Mouse (Mus musculus) kidney, adult 2 months (tissue): ENCODE results near the gene Nfia. TPM values are rescaled to one million over a fixed set of nuclear protein-coding genes. Genes with fewer than 3 reads are reported as not detected.

Experiments
- DNase-seq: peaks from one replicate; pipeline ENCODE4 v3.0.0; 2021
- H3K27ac ChIP-seq: fragments of 200-500 bp; 2 replicates; pipeline ENCODE4 v1.5.1; 2012; ENCODE audit warnings: low read depth, low read length, control low read depth, inconsistent platforms; ENCODE audit not compliant: insufficient read depth
- H3K27me3 ChIP-seq: fragments of 200-500 bp; replicated peaks from 2 replicates; pipeline ENCODE4 v1.6.1; 2012; ENCODE audit warnings: mild to moderate bottlenecking, moderate library complexity, low read length, inconsistent platforms; ENCODE audit not compliant: control insufficient read depth, insufficient read depth
- H3K36me3 ChIP-seq: fragments of 200-500 bp; 2 replicates; pipeline ENCODE4 v1.6.1; 2012; ENCODE audit warnings: mild to moderate bottlenecking, moderate library complexity, low read length, inconsistent platforms; ENCODE audit not compliant: control insufficient read depth, insufficient read depth
- H3K4me1 ChIP-seq: fragments of 200-500 bp; 2 replicates; pipeline ENCODE4 v1.6.1; 2011; ENCODE audit warnings: low read length; ENCODE audit not compliant: control insufficient read depth, insufficient read depth
- H3K4me3 ChIP-seq: fragments of 200-500 bp; 2 replicates; pipeline ENCODE4 v1.5.1; 2011; ENCODE audit warnings: mild to moderate bottlenecking, low read depth, low read length, control low read depth; ENCODE audit not compliant: insufficient read depth
- CTCF ChIP-seq: fragments of 200-500 bp; conservative IDR thresholded peaks from 2 replicates; pipeline ENCODE4 v1.5.1; 2011; ENCODE audit warnings: low read depth, mild to moderate bottlenecking, control low read depth, low read length, moderate library complexity, mixed read lengths; ENCODE audit not compliant: insufficient read depth, insufficient read length
- POLR2A ChIP-seq: fragments of 200-500 bp; IDR thresholded peaks from one replicate; pipeline ENCODE4 v1.6.1; 2011; ENCODE audit warnings: low read depth, low read length, control low read depth
- WGBS: fragments of 180-500 bp; shearing (Covaris S2); methylation state at CpG from one replicate; pipeline ENCODE4 v1.1.7; 2018; 5-methylcytosine and 5-hydroxymethylcytosine counted together
- polyA plus RNA-seq: library from polyadenylated mRNA; depleted of rRNA; stranded (reverse); fragments of >200 nt; gene quantifications from 2 replicates; pipeline ENCODE4 v1.2.3, GENCODE M21; 2012

Nfia gene
- polyA plus RNA-seq, 1 experiment: 46.5 TPM

DNA sequence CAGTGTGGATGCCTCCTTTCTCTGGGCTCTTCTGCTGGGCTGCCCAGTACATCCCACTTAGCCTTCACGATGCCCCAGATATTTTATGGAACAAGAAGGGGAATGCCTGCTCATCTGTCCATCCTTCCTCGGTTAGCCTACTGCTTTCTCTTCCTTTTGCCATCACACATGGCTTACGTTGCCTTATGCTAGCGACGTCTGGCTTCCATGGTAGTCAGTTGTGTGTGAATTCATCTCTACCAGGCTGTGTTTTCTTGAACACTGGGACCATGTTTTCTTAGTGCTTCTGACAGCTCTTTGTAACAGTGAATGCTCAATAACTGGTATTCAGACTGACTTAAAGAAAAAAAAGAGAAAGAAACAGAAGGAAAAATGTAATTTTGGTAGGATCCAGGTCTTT lies 113.7 kb downstream of the Nfia start:
- Histone ChIP-seq H3K27me3 (no peaks in the 10 kb centered on the region), H3K4me1 (peaks cover 2% of the 10 kb centered on the region; the same call in 1 of the 2 replicates), H3K27ac (no peak overlapping the region), H3K36me3 (no peaks in the 10 kb centered on the region; the same call in 1 of the 2 replicates), H3K4me3 (no peak overlapping the region)
- no peak for DNase-seq
- 94% methylated on average over 5 of the region's 5 CpGs for WGBS
- TF ChIP-seq POLR2A (no peak), CTCF (no peak)

DNA sequence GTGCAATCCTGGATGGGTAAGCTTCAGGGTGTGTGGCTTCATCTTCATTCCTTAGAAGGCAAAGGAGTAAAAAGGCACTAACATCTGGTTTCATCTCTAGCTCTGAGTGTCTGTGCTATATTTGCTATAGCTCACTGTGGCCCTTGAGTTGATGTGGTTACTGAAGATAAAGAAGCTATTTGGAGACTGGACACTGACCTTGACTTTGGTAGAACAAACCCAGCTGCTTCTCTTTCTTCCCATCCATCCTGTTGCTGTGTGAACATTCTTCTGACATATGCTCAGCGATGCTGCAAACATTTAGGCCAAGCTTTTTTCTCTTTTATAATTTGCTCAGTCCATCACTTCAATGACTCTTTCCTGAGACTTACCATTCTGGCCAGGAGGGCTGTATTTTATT lies 114.7 kb downstream of the Nfia start:
- 89% methylated on average over 1 of the region's 1 CpGs for WGBS
- Histone ChIP-seq H3K4me3 (no peak overlapping the region), H3K4me1 (peaks cover 4% of the 10 kb centered on the region; the same call in 1 of the 2 replicates), H3K27me3 (no peaks in the 10 kb centered on the region), H3K36me3 (no peaks in the 10 kb centered on the region; the same call in 1 of the 2 replicates), H3K27ac (no peak overlapping the region)
- DNase-seq: no peak
- TF ChIP-seq POLR2A (no peak), CTCF (no peak)

DNA sequence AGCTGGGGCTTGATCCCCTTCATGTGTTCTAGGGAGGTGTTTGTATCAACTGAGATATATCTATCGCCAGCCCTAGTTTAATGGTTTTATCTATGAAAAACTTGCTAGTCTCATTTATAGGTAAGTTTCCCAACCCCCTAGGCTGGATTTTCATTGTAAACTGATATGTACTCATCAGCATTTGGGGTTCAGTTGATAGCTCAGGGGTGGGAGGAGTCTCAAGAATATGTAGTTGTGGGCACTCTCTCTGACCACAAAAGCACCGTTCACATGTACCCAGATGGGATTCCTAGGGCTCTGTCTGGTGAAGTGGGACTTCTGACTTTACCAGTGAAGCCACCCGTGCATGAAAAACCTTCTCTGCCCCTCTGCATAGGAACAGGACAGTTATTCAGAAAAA lies 118.5 kb downstream of the Nfia start:
- Histone ChIP-seq H3K27ac (no peak overlapping the region), H3K4me3 (no peak overlapping the region), H3K27me3 (no peaks in the 10 kb centered on the region), H3K4me1 (peaks cover 8% of the 10 kb centered on the region; the same call in 1 of the 2 replicates), H3K36me3 (no peaks in the 10 kb centered on the region; the same call in 1 of the 2 replicates)
- 68% methylated on average over 3 of the region's 3 CpGs for WGBS
- no peak for DNase-seq
- no peak for TF ChIP-seq CTCF
- no peak for TF ChIP-seq POLR2A

DNA sequence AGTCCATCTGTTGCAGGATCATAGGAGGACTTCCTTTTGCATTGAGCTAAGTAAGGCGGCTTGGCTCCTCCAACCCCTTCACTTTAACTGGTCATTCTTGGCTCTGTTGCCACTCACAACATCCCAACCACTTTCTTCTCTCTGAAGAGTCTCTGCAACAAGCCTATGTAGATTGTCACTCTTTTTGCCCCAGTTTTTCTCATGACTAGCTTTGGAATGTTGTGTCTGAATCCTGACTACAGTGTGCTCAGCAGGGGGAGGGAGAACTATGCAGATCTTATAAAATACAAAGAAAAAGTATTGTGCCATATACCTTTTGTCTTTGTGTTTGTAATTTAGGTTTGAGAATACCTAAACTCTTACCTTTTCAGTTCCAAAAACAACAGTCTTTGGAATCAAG lies 119.1 kb downstream of the Nfia start:
- DNase-seq: no peak
- Histone ChIP-seq H3K4me1 (peaks cover 8% of the 10 kb centered on the region; the same call in 1 of the 2 replicates), H3K27me3 (no peaks in the 10 kb centered on the region), H3K36me3 (no peaks in the 10 kb centered on the region; the same call in 1 of the 2 replicates), H3K4me3 (no peak overlapping the region), H3K27ac (no peak overlapping the region)
- WGBS: 92% methylated on average over 1 of the region's 1 CpGs
- TF ChIP-seq CTCF (no peak), POLR2A (no peak)

DNA sequence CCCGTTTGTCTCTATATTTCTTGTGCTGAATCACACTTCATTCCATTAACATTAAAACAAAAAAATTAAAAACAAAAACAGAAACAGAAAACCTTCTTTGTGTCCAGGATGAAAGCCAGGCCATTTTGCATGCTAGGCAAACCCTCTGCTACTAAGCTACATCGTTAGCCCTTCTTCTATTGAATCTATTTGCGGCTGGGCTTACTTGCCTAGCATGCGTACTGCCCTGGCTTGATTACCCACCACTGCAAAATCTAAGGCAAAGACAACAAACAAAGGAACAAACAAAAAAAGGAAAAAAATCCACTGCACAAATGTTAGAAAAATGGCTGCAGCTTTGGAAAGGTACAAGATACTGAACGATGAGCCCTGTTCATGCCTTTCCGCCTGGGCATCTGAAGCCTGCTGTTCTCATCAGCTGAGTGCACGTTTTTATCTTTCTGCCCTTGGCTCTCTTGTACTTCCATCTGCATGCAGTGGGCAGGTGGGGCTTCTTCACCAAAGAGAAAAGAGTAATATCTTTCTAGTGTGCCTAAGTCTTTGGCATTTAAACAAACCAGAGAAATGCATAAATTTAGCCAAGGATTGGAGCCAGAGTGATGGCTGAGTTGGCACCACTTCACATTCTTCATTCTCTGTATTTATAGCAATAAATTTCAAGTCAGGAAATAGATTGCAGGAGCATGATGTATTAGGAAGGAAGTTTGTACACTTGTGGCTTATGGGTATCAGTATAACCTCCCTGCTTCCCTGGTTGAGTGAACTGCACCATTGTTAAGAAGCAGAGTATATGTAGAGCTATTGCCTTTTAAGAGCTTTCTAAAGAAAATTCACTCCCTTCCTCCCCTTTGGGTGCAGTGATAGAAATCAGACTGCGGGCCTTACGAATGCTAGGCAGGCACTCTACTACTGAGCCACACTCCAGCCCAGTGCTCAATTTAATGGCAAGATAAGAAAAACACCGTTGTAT lies 121.7 kb downstream of the Nfia start:
- DNase-seq: no peak
- Histone ChIP-seq H3K27me3 (no peaks in the 10 kb centered on the region), H3K4me1 (peaks cover 8% of the 10 kb centered on the region; the same call in 1 of the 2 replicates), H3K36me3 (no peaks in the 10 kb centered on the region; the same call in 1 of the 2 replicates), H3K4me3 (no peak overlapping the region), H3K27ac (no peak overlapping the region)
- WGBS: 77% methylated on average over 10 of the region's 10 CpGs
- TF ChIP-seq POLR2A (no peak), CTCF (no peak)

DNA sequence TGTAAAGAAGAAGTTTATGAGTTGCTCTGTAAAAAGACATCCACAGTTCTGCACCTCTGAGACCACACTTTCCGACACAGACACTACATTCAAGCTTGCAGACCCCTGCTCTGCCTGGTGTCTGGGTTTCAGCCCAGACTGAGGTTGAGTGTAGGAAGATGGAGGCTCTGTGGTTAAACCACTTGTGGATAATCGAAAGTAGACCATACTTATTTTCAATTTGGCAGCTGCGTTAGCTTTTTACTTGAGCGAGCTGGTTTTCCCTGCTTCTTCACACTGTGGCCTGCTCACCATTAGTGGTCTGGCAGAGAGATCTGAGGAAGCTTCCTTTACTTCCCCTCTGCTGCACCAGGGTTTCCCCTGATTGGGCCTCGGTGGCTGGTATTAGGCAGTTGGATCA lies 123.4 kb downstream of the Nfia start:
- H3K27me3 ChIP-seq: no peaks in the 10 kb centered on the region
- H3K4me1 ChIP-seq: peaks cover 8% of the 10 kb centered on the region; the same call in 1 of the 2 replicates
- no peak for DNase-seq
- no peak overlapping the region for H3K27ac ChIP-seq
- H3K4me3 ChIP-seq: no peak overlapping the region
- no peaks in the 10 kb centered on the region; the same call in 1 of the 2 replicates for H3K36me3 ChIP-seq
- TF ChIP-seq POLR2A: no peak
- TF ChIP-seq CTCF: no peak
- WGBS: 96% methylated on average over 5 of the region's 5 CpGs
